Mouse (Mus musculus) limb, embryonic 11.5 days (tissue): ENCODE results near the gene Map3k4. TPM values are rescaled to one million over a fixed set of nuclear protein-coding genes. Genes with fewer than 3 reads are reported as not detected.
"Not testable (repeated sequence)": the region's sequence is repeated elsewhere in the genome, so short reads cannot be mapped to it uniquely, and the experiment has no call there.

Experiments
- ATAC-seq: fragments of 200-750 bp; cut with Nextera tagmentation; 2 replicates; pipeline ENCODE4 v1.8.0; 2017; ENCODE audit warnings: low read depth; ENCODE audit not compliant: insufficient number of reproducible peaks, low FRiP score, low TSS enrichment
- DNase-seq: peaks from one replicate; pipeline ENCODE4 v3.0.0-alpha.2; 2015; ENCODE audit warnings: low spot score
- H3K27ac ChIP-seq: fragments of 300-500 bp; sonication (generic); replicated peaks from 2 replicates; pipeline ENCODE4 v1.5.1; 2014; ENCODE audit warnings: low read depth, mild to moderate bottlenecking, low read length
- H3K27me3 ChIP-seq: fragments of 300-500 bp; sonication (generic); 2 replicates; pipeline ENCODE4 v1.6.1; 2014; ENCODE audit warnings: mild to moderate bottlenecking, low read length, mixed read lengths; ENCODE audit not compliant: control insufficient read depth, insufficient read depth
- H3K36me3 ChIP-seq: fragments of 300-500 bp; sonication (generic); 2 replicates; pipeline ENCODE4 v1.6.1; 2014; ENCODE audit warnings: mild to moderate bottlenecking, low read length, moderate library complexity, mixed read lengths; ENCODE audit not compliant: control insufficient read depth, insufficient read depth
- H3K4me1 ChIP-seq: fragments of 300-500 bp; sonication (generic); 2 replicates; pipeline ENCODE4 v1.6.1; 2014; ENCODE audit warnings: low read length, mixed read lengths; ENCODE audit not compliant: control insufficient read depth, insufficient read depth
- H3K4me2 ChIP-seq: fragments of 300-500 bp; sonication (generic); 2 replicates; pipeline ENCODE4 v1.6.1; 2014; ENCODE audit warnings: low read depth, mild to moderate bottlenecking, moderate library complexity; ENCODE audit not compliant: severe bottlenecking
- H3K4me3 ChIP-seq: fragments of 300-500 bp; sonication (generic); 2 replicates; pipeline ENCODE4 v1.5.1; 2014; ENCODE audit warnings: low read depth, low read length
- H3K9ac ChIP-seq: fragments of 300-500 bp; sonication (generic); 2 replicates; pipeline ENCODE4 v1.6.1; 2014; ENCODE audit warnings: mild to moderate bottlenecking, low read length
- H3K9me3 ChIP-seq: fragments of 300-500 bp; sonication (generic); 2 replicates; pipeline ENCODE4 v1.6.1; 2016; ENCODE audit warnings: low read length; ENCODE audit not compliant: control insufficient read depth
- WGBS: fragments of 180-500 bp; shearing (Covaris S2); extraction: QIAGEN DNeasy Blood & Tissue Kit; methylation state at CpG from one replicate; pipeline ENCODE4 v1.1.7; 2014; 5-methylcytosine and 5-hydroxymethylcytosine counted together
- polyA plus RNA-seq: library from polyadenylated mRNA; unstranded; fragments of >200 nt; fragmentation: Nextera tagmentation; extraction: Ambion mirVana; gene quantifications from 2 replicates; pipeline ENCODE4 v1.2.1, GENCODE M21; 2014

The Map3k4 gene
- polyA plus RNA-seq, 1 experiment from 2014 or later: 48.0 TPM

GRCm38 (mm10) chr17:12290735-12291134 is 27.9 kb downstream of the Map3k4 start:
- H3K27ac ChIP-seq: no peak overlapping the region

GRCm38 (mm10) chr17:12289836-12290235 is 28.8 kb downstream of the Map3k4 start:
- not testable (repeated sequence) for ATAC-seq, H3K36me3 ChIP-seq
- WGBS: 97% methylated on average over 1 of the region's 1 CpGs

More at GRCm38 (mm10) chr17:12290735-12291134, 27.9 kb downstream of the Map3k4 start:
- ATAC-seq (no peak; the same call in 1 of the 2 replicates), DNase-seq (peak; percentile 42)
- no peak overlapping the region for H3K4me2 ChIP-seq
- no peaks in the 10 kb centered on the region for H3K27me3 ChIP-seq
- no peak overlapping the region for H3K4me3 ChIP-seq
- H3K4me1 ChIP-seq: peaks cover 12% of the 10 kb centered on the region; the same call in 1 of the 2 replicates
- H3K36me3 ChIP-seq: no peaks in the 10 kb centered on the region
- H3K9me3 ChIP-seq: peaks cover 3% of the 10 kb centered on the region; the same call in 1 of the 2 replicates
- WGBS: 59% methylated on average over 10 of the region's 10 CpGs
- H3K9ac ChIP-seq: no peak overlapping the region

GRCm38 (mm10) chr17:12288871-12289270 is 29.7 kb downstream of the Map3k4 start:
- no peak overlapping the region for H3K4me2 ChIP-seq
- no peak overlapping the region for H3K27ac ChIP-seq
- no peak overlapping the region for H3K9ac ChIP-seq
- 94% methylated on average over 4 of the region's 4 CpGs for WGBS
- DNase-seq (no peak), ATAC-seq (no peak)
- no peak overlapping the region for H3K4me3 ChIP-seq
- 0 out of 2 replicates have a peak, but pooled peaks cover 3% of the 10 kb centered on the region for H3K4me1 ChIP-seq
- no peaks in the 10 kb centered on the region for H3K27me3 ChIP-seq
- peaks cover 3% of the 10 kb centered on the region; the same call in 1 of the 2 replicates for H3K9me3 ChIP-seq
- H3K36me3 ChIP-seq: no peaks in the 10 kb centered on the region

More at GRCm38 (mm10) chr17:12289836-12290235, 28.8 kb downstream of the Map3k4 start:
- not testable (repeated sequence) for H3K9me3 ChIP-seq, H3K27me3 ChIP-seq, DNase-seq, H3K4me2 ChIP-seq, H3K27ac ChIP-seq, H3K4me1 ChIP-seq, H3K4me3 ChIP-seq, H3K9ac ChIP-seq

DNA sequence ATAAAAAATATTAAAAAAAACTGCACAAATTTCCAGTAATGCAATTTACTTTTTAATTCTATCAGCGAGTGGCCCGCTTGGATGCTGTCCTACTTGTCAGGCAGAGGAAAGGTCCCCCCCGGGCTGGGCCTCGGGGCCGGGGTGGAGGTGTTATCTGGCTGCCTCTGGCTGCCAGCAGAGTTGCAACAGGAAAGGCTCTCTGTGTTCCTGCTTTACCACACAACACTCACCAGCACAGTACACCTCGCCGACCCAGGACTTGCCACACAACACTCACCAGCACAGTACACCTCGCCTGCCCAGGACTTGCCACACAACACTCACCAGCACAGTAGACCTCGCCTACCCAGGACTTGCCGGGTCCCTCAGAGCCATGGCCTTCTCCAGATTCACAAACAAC is 38.8 kb downstream of the Map3k4 start:
- no peak overlapping the region for H3K4me3 ChIP-seq
- H3K36me3 ChIP-seq: peaks cover 5% of the 10 kb centered on the region; the same call in 1 of the 2 replicates
- DNase-seq (no peak), ATAC-seq (no peak)
- no peak overlapping the region for H3K4me2 ChIP-seq
- H3K27me3 ChIP-seq: no peaks in the 10 kb centered on the region
- no peak overlapping the region for H3K9ac ChIP-seq
- WGBS: 92% methylated on average over 10 of the region's 10 CpGs
- H3K27ac ChIP-seq: no peak overlapping the region
- H3K4me1 ChIP-seq: no peaks in the 10 kb centered on the region
- H3K9me3 ChIP-seq: no peaks in the 10 kb centered on the region; the same call in 1 of the 2 replicates

- no peaks in the 10 kb centered on the region; the same call in 1 of the 2 replicates for H3K9me3 ChIP-seq
- no peak overlapping the region for H3K9ac ChIP-seq
- H3K4me2 ChIP-seq: no peak overlapping the region
- WGBS: 82% methylated on average over 5 of the region's 5 CpGs
- ATAC-seq: no peak
- DNase-seq: no peak
- H3K4me3 ChIP-seq: no peak overlapping the region
- H3K27ac ChIP-seq: no peak overlapping the region
- H3K36me3 ChIP-seq: peaks cover 5% of the 10 kb centered on the region; the same call in 1 of the 2 replicates
- no peaks in the 10 kb centered on the region for H3K27me3 ChIP-seq
- no peaks in the 10 kb centered on the region for H3K4me1 ChIP-seq
Measured at GRCm38 (mm10) chr17:12278073-12278472, 40.5 kb downstream of the Map3k4 start.

DNA sequence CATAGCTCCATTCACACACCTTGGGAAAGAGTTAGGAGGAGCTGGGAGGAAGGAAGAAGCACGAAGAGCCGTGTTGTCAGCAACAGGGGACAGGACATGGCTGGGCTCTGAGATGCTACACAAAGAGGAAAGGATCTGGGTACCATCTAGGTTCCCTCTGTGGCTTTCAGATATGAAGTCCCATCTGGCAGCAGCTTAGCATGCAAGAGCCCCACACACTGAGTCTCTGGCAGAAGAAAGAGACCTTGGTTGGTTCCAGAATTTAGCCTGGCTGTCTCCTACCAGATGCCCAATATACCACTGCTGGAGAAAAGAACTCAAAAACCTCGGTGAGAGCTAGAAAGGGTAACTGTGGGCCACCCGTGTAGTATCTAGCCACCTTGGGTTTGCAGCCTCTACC is 41.3 kb downstream of the Map3k4 start:
- no peak overlapping the region for H3K9ac ChIP-seq
- H3K4me3 ChIP-seq: no peak overlapping the region
- no peaks in the 10 kb centered on the region for H3K9me3 ChIP-seq
- H3K36me3 ChIP-seq: 0 out of 2 replicates have a peak, but pooled peaks cover 5% of the 10 kb centered on the region
- DNase-seq (no peak), ATAC-seq (no peak)
- H3K27ac ChIP-seq: no peak overlapping the region
- 86% methylated on average over 4 of the region's 4 CpGs for WGBS
- no peak overlapping the region for H3K4me2 ChIP-seq
- no peaks in the 10 kb centered on the region for H3K4me1 ChIP-seq
- no peaks in the 10 kb centered on the region for H3K27me3 ChIP-seq

GRCm38 (mm10) chr17:12276496-12277200 is 41.9 kb downstream of the Map3k4 start:
- Histone ChIP-seq H3K27me3 (no peaks in the 10 kb centered on the region), H3K9ac (no peak overlapping the region), H3K27ac (no peak overlapping the region), H3K36me3 (0 out of 2 replicates have a peak, but pooled peaks cover 5% of the 10 kb centered on the region), H3K4me2 (no peak overlapping the region), H3K9me3 (no peaks in the 10 kb centered on the region), H3K4me3 (no peak overlapping the region), H3K4me1 (no peaks in the 10 kb centered on the region)
- ATAC-seq (no peak), DNase-seq (no peak)
- WGBS: 94% methylated on average over 11 of the region's 11 CpGs

- H3K27me3 ChIP-seq: no peaks in the 10 kb centered on the region
- 87% methylated on average over 9 of the region's 9 CpGs for WGBS
- DNase-seq: no peak
- no peak overlapping the region for H3K27ac ChIP-seq
- H3K4me1 ChIP-seq: no peaks in the 10 kb centered on the region
- no peaks in the 10 kb centered on the region for H3K9me3 ChIP-seq
- no peak overlapping the region for H3K4me3 ChIP-seq
- no peak for ATAC-seq
- no peak overlapping the region for H3K4me2 ChIP-seq
- 0 out of 2 replicates have a peak, but pooled peaks cover 5% of the 10 kb centered on the region for H3K36me3 ChIP-seq
- H3K9ac ChIP-seq: no peak overlapping the region
Measured at GRCm38 (mm10) chr17:12275756-12276155, 42.8 kb downstream of the Map3k4 start.
